Mouse (Mus musculus) neural tube, embryonic 15.5 days (tissue): ENCODE data around the gene Slamf1. TPM values are rescaled to one million over a fixed set of nuclear protein-coding genes. Genes with fewer than 3 reads are reported as not detected.

ENCODE experiments used
- ATAC-seq: fragments of 200-750 bp; cut with Nextera tagmentation; 2 replicates; pipeline ENCODE4 v1.8.0; 2017; ENCODE audit warnings: mild to moderate bottlenecking, moderate TSS enrichment, moderate library complexity; ENCODE audit not compliant: low FRiP score
- H3K27ac ChIP-seq: fragments of 300-500 bp; sonication (generic); replicated peaks from 2 replicates; pipeline ENCODE4 v1.5.1; 2015; ENCODE audit warnings: mild to moderate bottlenecking, inconsistent platforms
- H3K27me3 ChIP-seq: fragments of 300-500 bp; sonication (generic); replicated peaks from 2 replicates; pipeline ENCODE4 v1.6.1; 2015; ENCODE audit warnings: inconsistent platforms
- H3K36me3 ChIP-seq: fragments of 300-500 bp; sonication (generic); 2 replicates; pipeline ENCODE4 v1.6.1; 2015; ENCODE audit warnings: inconsistent platforms
- H3K4me1 ChIP-seq: fragments of 300-500 bp; sonication (generic); 2 replicates; pipeline ENCODE4 v1.6.1; 2015; ENCODE audit warnings: inconsistent platforms
- H3K4me2 ChIP-seq: fragments of 300-500 bp; sonication (generic); 2 replicates; pipeline ENCODE4 v1.6.1; 2015; ENCODE audit warnings: inconsistent platforms, mild to moderate bottlenecking, moderate library complexity
- H3K4me3 ChIP-seq: fragments of 300-500 bp; sonication (generic); replicated peaks from 2 replicates; pipeline ENCODE4 v1.5.1; 2015; ENCODE audit warnings: mild to moderate bottlenecking, inconsistent platforms
- H3K9ac ChIP-seq: fragments of 300-500 bp; sonication (generic); replicated peaks from 2 replicates; pipeline ENCODE4 v1.6.1; 2015; ENCODE audit warnings: mild to moderate bottlenecking, inconsistent platforms
- H3K9me3 ChIP-seq: fragments of 300-500 bp; sonication (generic); replicated peaks from 2 replicates; pipeline ENCODE4 v1.6.1; 2016; ENCODE audit warnings: inconsistent platforms
- WGBS: fragments of 180-500 bp; shearing (Covaris S2); methylation state at CpG from one replicate; pipeline ENCODE4 v1.1.7; 2015; ENCODE audit warnings: mixed read lengths; 5-methylcytosine and 5-hydroxymethylcytosine counted together
- polyA plus RNA-seq: library from polyadenylated mRNA; unstranded; fragments of >200 nt; fragmentation: Nextera tagmentation; extraction: Ambion mirVana; gene quantifications from 2 replicates; pipeline ENCODE4 v1.2.1, GENCODE M21; 2015

Gene Slamf1
- polyA plus RNA-seq, 1 experiment from 2014 or later = 0.12 TPM

DNA sequence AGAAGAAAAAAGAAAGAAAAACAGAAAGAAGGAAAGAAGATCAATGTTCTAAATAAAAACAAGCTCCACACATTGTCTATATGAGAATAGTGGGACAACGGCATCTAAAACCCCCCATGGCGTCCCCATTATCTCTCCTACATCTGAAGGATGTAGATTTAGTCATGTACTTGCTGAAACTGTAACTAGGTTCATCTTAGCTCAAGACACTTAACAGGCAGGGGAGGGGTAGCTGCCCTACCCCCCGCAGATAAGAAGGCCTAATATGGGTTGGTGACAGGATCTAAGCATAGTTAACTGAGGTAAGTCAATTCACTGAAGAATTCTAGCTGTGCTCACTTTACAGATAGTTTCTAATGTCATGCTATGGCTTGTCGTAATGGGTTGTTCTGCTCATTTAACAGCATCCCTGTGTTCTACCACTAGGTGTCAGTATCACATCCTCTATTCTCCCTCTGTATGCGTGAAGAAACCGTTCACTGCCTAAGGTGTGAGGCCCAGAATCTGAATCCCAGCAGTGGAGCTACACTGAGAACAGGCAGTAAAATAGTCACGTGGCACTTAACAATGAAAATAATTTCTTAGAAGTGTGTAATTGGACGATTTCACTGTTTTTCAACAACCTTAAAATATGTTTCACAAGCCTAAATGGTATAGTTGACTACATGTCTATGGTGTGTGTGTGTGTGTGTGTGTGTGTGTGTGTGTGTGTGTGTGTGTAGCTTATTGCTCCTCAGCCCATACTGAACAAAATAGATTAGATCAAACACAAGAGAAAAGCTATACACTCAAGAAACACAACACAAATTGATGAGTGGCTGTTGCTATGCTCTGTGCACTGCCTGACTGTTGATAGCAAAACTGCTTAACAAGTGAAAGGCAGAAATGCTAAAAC, 48.9 kb downstream of the Slamf1 start:
- peak; percentile 96 for ATAC-seq
- 14% methylated on average over 8 of the region's 8 CpGs for WGBS

DNA sequence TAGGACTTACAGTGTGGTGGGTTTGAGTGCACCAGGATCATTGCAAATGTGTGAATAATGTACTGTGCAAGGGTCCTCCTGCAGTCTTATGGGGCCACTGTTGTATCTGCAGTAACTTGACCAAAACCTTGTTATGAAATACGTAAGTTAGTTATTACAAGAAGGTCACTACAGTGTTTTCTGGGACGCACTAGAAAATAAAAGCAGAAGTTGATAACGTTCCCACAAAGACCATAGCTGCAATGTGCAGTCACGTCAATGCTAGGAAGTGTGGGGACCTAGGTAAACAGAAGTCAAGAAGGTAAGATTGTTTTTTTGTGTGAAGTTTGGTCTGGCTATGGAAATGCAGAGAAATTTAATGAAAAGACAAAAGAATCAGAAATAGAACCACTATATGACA, 50.1 kb downstream of the Slamf1 start:
- Histone ChIP-seq H3K4me1 (no peaks in the 10 kb centered on the region), H3K9me3 (no peaks in the 10 kb centered on the region), H3K9ac (no peak overlapping the region), H3K27ac (no peak overlapping the region), H3K27me3 (no peaks in the 10 kb centered on the region), H3K4me2 (no peak overlapping the region), H3K36me3 (no peaks in the 10 kb centered on the region), H3K4me3 (no peak overlapping the region)
- no peak for ATAC-seq
- WGBS = 89% methylated on average over 4 of the region's 4 CpGs

More for the DNA sequence above, 48.9 kb downstream of the Slamf1 start:
- H3K9ac ChIP-seq = no peak overlapping the region
- H3K27ac ChIP-seq = no peak overlapping the region
- H3K4me2 ChIP-seq = no peak overlapping the region
- H3K9me3 ChIP-seq = no peaks in the 10 kb centered on the region
- H3K4me1 ChIP-seq = no peaks in the 10 kb centered on the region
- no peaks in the 10 kb centered on the region for H3K36me3 ChIP-seq
- no peaks in the 10 kb centered on the region for H3K27me3 ChIP-seq
- H3K4me3 ChIP-seq = no peak overlapping the region

DNA sequence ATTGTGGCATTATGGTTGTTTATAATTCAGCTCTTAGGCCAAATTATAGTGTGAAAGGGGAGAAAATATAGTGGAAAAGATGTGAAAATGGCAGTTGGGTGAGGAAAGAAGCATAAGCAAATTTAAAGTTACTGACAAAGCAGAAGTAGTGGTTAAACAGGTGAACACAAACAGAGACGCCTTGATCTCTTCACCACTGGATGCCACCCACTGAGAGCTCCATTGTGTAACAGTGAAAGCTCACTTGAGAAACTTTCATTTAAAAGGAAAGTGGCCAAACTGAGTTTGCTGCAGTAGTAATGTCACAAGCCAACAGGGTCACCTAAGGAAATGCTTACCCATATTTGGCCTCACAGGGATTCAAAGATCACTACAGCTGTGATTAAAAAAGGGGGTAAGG, 54.4 kb downstream of the Slamf1 start:
- Histone ChIP-seq H3K27me3 (no peaks in the 10 kb centered on the region), H3K4me3 (no peak overlapping the region), H3K9ac (no peak overlapping the region), H3K9me3 (no peaks in the 10 kb centered on the region), H3K4me1 (no peaks in the 10 kb centered on the region), H3K27ac (no peak overlapping the region), H3K36me3 (no peaks in the 10 kb centered on the region), H3K4me2 (no peak overlapping the region)
- 30% methylated on average over 1 of the region's 1 CpGs for whole genome bisulfite sequencing
- ATAC-seq = no peak

DNA sequence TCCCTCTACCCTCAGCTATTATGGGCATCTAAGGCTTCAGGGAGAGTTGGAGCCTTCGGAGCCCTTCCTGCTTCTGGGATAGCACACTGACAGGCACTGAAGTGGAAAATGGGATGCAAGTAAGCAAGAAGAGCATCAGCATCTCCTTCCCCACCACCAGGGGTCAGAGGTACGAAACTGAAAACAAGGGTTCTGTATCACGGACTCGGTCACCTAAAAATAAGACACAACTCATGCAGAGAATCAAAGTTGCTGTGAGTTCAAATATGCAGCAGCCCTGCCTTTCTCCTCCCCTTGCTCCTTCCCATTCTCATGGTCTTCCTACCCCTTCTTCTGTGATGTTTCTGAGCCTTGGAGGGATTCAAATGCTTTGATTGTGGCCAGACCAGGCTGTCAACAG, 58.5 kb downstream of the Slamf1 start:
- Histone ChIP-seq H3K9ac (no peak overlapping the region), H3K9me3 (no peaks in the 10 kb centered on the region), H3K27ac (no peak overlapping the region), H3K4me1 (no peaks in the 10 kb centered on the region), H3K4me3 (no peak overlapping the region), H3K27me3 (no peaks in the 10 kb centered on the region), H3K36me3 (no peaks in the 10 kb centered on the region), H3K4me2 (no peak overlapping the region)
- WGBS = 41% methylated on average over 4 of the region's 4 CpGs
- ATAC-seq = no peak

DNA sequence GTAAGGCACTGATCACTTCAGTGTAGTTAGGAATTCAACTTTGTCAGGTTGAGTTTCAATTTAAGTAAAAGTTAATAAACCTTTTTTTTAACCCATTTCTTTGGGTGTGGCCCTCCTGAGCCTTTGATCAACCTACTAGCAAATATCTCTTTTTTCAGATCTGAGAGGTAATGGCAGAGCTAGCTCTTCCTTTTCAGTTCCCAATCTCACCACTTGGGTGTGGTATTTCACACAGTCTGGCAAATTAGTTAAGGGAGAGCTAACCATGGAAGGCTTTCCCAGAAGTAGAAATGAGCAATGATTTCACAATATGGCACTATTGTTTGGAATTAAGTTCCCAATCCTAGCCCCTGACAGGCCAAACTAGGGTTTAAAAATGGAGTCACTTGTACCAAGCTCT, 59.2 kb downstream of the Slamf1 start:
- no peaks in the 10 kb centered on the region for H3K9me3 ChIP-seq
- H3K27ac ChIP-seq = no peak overlapping the region
- H3K4me1 ChIP-seq = no peaks in the 10 kb centered on the region
- H3K27me3 ChIP-seq = no peaks in the 10 kb centered on the region
- H3K36me3 ChIP-seq = no peaks in the 10 kb centered on the region
- H3K4me2 ChIP-seq = no peak overlapping the region
- H3K9ac ChIP-seq = no peak overlapping the region
- no peak for ATAC-seq
- H3K4me3 ChIP-seq = no peak overlapping the region

DNA sequence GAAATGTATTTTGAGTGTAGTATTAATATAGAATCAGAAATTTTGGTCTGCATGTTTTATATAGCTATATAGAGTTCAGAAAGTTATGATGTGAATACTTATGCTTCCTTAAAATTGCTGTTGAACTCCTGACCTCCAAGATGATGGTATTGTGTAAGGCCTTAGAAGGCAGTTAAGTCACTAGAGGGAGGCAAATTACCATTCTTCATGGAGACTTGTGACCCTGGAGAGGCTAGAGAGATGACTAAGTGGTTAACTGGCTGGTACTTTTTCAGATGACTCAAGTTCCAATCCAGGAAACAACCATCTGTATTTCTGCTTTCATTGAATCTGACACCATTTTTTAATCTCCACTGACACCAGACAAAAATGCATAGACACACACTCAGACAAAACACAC, 60.7 kb downstream of the Slamf1 start:
- Histone ChIP-seq H3K4me2 (no peak overlapping the region), H3K4me1 (no peaks in the 10 kb centered on the region), H3K4me3 (no peak overlapping the region), H3K27me3 (no peaks in the 10 kb centered on the region), H3K9ac (no peak overlapping the region), H3K27ac (no peak overlapping the region), H3K9me3 (no peaks in the 10 kb centered on the region), H3K36me3 (no peaks in the 10 kb centered on the region)
- no peak for ATAC-seq

DNA sequence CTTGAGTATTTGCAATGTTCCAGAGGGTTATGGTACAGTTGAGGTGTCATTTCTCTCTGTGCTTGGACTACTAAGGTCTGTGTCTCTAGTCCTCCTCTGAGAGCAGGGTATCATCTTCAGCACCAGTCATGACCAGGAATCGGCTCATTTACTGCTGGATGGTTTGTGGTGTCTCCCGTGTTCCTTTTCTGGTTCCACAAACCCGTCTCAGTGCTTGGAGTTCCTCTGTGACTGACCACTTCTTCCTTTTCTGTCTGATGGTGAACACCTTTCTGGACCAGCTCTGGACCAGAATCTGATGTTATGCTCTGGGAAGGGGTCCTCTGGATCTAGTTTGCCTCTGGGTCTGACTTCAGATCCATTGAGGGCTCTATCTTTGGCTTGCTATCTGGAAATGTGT, 72.6 kb downstream of the Slamf1 start, which contains the start of gene Cd84:
TSS of gene Cd84 (plus strand) at position 210 of the 400 bp plus-strand sequence.
- H3K36me3 ChIP-seq = no peaks in the 10 kb centered on the region
- no peak within 1 kb of the TSS for H3K9ac ChIP-seq
- no peaks in the 10 kb centered on the region for H3K27me3 ChIP-seq
- no peaks in the 10 kb centered on the region for H3K9me3 ChIP-seq
- H3K27ac ChIP-seq = no peak within 1 kb of the TSS
- ATAC-seq = no peak
- no peak within 1 kb of the TSS for H3K4me2 ChIP-seq
- 94% methylated on average over 3 of the region's 3 CpGs for WGBS
- no peaks in the 10 kb centered on the region for H3K4me1 ChIP-seq
- no peak within 1 kb of the TSS for H3K4me3 ChIP-seq

DNA sequence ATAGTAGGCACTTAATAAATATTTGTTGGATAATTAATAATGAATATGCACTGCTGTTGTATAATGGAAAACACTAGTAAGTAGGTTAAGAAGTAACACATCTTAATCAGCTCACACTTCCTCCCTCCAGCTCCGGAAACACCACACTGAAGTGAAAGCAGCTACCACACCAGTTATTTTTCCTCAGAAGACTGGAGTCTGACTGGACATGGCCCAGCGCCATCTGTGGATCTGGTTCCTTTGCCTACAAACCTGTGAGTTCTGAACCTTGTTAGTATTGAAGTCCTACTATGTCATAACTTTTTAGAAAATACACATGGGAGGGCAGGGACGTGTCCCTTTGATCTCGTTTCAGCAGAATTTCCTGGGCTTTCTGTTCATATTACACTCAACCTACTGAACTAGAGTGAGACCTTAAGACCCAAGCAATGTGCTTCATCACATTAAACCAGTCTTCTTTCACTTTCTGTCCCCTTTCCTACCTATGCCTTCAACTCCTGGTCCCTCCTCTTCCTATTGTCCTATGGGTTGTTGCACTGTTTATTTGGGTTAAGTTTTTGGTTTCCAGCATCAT, 73.6 kb downstream of the Slamf1 start:
- WGBS = 88% methylated on average over 4 of the region's 4 CpGs
- H3K36me3 ChIP-seq = no peaks in the 10 kb centered on the region
- no peak overlapping the region for H3K4me3 ChIP-seq
- H3K4me2 ChIP-seq = no peak overlapping the region
- no peak for ATAC-seq
- no peak overlapping the region for H3K9ac ChIP-seq
- H3K9me3 ChIP-seq = no peaks in the 10 kb centered on the region
- no peaks in the 10 kb centered on the region for H3K4me1 ChIP-seq
- no peak overlapping the region for H3K27ac ChIP-seq
- H3K27me3 ChIP-seq = no peaks in the 10 kb centered on the region

DNA sequence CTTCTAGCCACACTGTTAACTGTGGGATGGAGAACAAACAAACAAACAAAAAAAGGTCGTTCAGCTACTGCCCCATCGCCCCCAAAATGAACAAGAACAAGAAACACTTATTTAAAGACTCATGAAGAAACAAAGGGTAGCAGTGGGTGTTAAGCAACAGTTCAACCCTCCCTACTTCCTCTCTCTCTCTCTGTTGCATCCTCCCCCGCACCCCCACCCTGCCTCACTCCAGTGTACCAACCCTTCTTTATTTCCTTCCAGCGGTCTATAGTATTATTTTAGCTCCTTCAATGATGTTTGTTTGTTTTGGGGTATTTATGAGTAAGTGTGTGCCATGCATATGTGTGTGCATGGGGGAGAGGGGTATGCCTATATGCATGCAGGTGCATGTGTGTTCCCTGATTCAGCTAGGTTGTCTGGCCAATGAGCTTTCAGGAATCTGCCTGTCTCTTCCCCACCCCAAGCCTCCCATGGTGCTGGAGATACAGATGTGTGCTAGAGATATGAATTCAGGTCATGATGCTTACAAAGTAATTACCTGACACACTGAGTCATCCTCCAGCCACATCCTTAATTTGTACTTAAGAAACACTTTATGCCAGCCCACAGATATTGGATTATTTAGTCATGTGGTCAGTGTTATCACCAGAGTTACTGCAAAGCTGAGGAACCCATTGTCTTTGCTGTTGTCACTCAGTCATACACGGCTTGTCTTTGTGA, 78.3 kb downstream of the Slamf1 start:
- ATAC-seq = no peak
- Histone ChIP-seq H3K27me3 (no peaks in the 10 kb centered on the region), H3K36me3 (no peaks in the 10 kb centered on the region), H3K9ac (no peak overlapping the region), H3K4me2 (no peak overlapping the region), H3K9me3 (no peaks in the 10 kb centered on the region), H3K4me3 (no peak overlapping the region), H3K4me1 (no peaks in the 10 kb centered on the region), H3K27ac (no peak overlapping the region)
- WGBS = 76% methylated on average over 5 of the region's 5 CpGs

DNA sequence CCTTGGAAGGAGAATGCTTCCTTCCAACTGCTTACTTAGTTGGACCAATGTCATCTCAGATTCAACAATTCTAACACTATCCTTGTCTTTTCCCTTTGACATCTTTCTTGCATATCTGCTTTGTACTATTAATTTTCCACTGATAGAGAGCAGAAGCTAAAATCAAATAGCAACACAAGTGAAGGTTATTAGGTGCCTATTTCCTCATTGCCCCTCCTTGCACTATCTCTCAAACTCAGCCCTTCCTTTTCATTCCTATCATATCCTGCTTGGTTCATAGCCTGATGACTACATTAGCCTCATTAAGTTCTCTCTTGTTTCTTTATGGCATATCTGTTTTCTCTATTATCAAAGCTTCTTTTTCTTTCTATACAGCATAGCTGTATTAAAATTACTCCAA, 81.3 kb downstream of the Slamf1 start:
- Histone ChIP-seq H3K27me3 (no peaks in the 10 kb centered on the region), H3K9me3 (no peaks in the 10 kb centered on the region), H3K4me3 (no peak overlapping the region), H3K4me1 (no peaks in the 10 kb centered on the region), H3K27ac (no peak overlapping the region), H3K4me2 (no peak overlapping the region), H3K36me3 (no peaks in the 10 kb centered on the region), H3K9ac (no peak overlapping the region)
- no peak for ATAC-seq

DNA sequence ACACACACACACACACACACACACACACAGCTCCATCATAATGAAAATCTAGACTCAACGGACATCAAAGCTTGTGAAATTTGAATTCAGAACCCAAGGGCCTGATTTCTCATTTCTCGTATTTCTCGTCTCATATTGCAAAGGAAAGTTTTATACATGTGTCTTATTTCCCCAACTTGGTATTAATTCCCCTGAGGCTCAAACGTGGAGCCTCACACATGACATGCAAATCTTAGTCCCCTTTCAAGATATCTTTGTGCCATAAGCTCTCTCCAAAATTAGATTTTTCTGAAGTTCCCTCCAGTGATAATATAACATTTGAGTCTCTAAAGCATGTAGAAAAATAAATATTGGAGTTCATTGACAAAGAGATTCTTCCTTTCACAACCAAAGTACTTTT, 81.8 kb downstream of the Slamf1 start:
- 83% methylated on average over 4 of the region's 4 CpGs for WGBS
- no peaks in the 10 kb centered on the region for H3K9me3 ChIP-seq
- H3K36me3 ChIP-seq = no peaks in the 10 kb centered on the region
- no peaks in the 10 kb centered on the region for H3K4me1 ChIP-seq
- no peak overlapping the region for H3K4me3 ChIP-seq
- no peak for ATAC-seq
- no peaks in the 10 kb centered on the region for H3K27me3 ChIP-seq
- no peak overlapping the region for H3K4me2 ChIP-seq
- H3K27ac ChIP-seq = no peak overlapping the region
- H3K9ac ChIP-seq = no peak overlapping the region

DNA sequence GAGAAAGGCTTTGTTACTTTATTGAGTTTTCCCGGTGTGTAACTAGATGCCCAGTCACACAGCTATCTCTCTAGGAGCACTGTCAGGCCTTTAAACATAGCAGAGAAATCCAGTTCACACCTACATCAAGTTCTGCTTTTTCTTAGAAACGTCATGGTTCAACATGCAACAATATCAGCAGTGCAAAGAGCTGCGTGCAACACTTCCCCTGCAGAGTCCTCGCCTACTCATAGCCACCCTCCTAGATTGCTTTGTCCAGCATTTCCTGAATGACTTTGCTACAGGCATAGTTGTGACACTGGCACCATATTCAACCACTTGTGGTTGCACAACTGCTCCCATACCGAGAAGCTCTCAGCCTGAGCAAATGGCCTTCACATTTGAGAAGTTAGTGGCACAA, 82.5 kb downstream of the Slamf1 start:
- Histone ChIP-seq H3K27ac (no peak overlapping the region), H3K4me2 (no peak overlapping the region), H3K4me3 (no peak overlapping the region), H3K4me1 (no peaks in the 10 kb centered on the region), H3K36me3 (no peaks in the 10 kb centered on the region), H3K9ac (no peak overlapping the region), H3K27me3 (no peaks in the 10 kb centered on the region), H3K9me3 (no peaks in the 10 kb centered on the region)
- WGBS = 90% methylated on average over 5 of the region's 5 CpGs
- no peak for ATAC-seq
